Mouse (Mus musculus): ENCODE data around the gene Slc25a15. TPM values are rescaled to one million over a fixed set of nuclear protein-coding genes. Genes with fewer than 3 reads are reported as not detected.

The Slc25a15 gene
- 14.5 and 16.3 TPM in 2 replicates for polyA plus RNA-seq (2015; fragmentation: Nextera tagmentation; extraction: Ambion mirVana)

GRCm38 (mm10) chr8:22398142-22398951 is at the start of gene Slc25a15:
Gene Slc25a15, minus strand, starts transcription at chr8:22398597.
- 0 out of 2 replicates have a peak, but pooled peaks cover 8% of the 10 kb centered on the region for H3K4me1 ChIP-seq
- H3K4me3 ChIP-seq, result peak within 1 kb of the TSS; percentile 76
- peaks cover 9% of the 10 kb centered on the region; the same call in 1 of the 2 replicates for H3K36me3 ChIP-seq
- WGBS, result under 1% methylated on average over 68 of the region's 77 CpGs
- peak within 1 kb of the TSS; percentile 87 for H3K9ac ChIP-seq
- no peaks in the 10 kb centered on the region for H3K27me3 ChIP-seq
- ATAC-seq (ENCODE audit: insufficient number of reproducible peaks, insufficient read depth, low FRiP score, low TSS enrichment, low read depth), result peak; percentile 88
- no peaks in the 10 kb centered on the region for H3K9me3 ChIP-seq
- peak within 1 kb of the TSS; percentile 75 for H3K4me2 ChIP-seq
- peak within 1 kb of the TSS; percentile 80 for H3K27ac ChIP-seq

- H3K4me3 ChIP-seq, result peak overlapping the region; percentile 78
- H3K27ac ChIP-seq, result no peak overlapping the region
- H3K9me3 ChIP-seq, result no peaks in the 10 kb centered on the region
- H3K9ac ChIP-seq, result peak overlapping the region; percentile 93
- 23% methylated on average over 8 of the region's 8 CpGs for WGBS
- H3K4me1 ChIP-seq, result peaks cover 7% of the 10 kb centered on the region
- peaks cover 18% of the 10 kb centered on the region for H3K36me3 ChIP-seq
- H3K27me3 ChIP-seq, result no peaks in the 10 kb centered on the region
- peak overlapping the region; percentile 68 for H3K4me2 ChIP-seq
- no peak for ATAC-seq (ENCODE audit: insufficient number of reproducible peaks, insufficient read depth, low FRiP score, low TSS enrichment, low read depth)
Observed at GRCm38 (mm10) chr8:22411971-22412370, 13.6 kb upstream of the Slc25a15 start.

GRCm38 (mm10) chr8:22411282-22411702 is 12.9 kb upstream of the Slc25a15 start, which contains the start of gene Mrps31:
Gene Mrps31, plus strand, starts transcription at chr8:22411361.
- no peaks in the 10 kb centered on the region for H3K9me3 ChIP-seq
- peak within 1 kb of the TSS; percentile 68 for H3K4me2 ChIP-seq
- peaks cover 12% of the 10 kb centered on the region for H3K36me3 ChIP-seq
- WGBS, result 0% methylated on average over 25 of the region's 25 CpGs
- H3K27me3 ChIP-seq, result no peaks in the 10 kb centered on the region
- H3K27ac ChIP-seq, result peak within 1 kb of the TSS; percentile 78
- H3K9ac ChIP-seq, result peak within 1 kb of the TSS; percentile 93
- H3K4me3 ChIP-seq, result peak within 1 kb of the TSS; percentile 78
- peaks cover 7% of the 10 kb centered on the region for H3K4me1 ChIP-seq
- ATAC-seq (ENCODE audit: insufficient number of reproducible peaks, insufficient read depth, low FRiP score, low TSS enrichment, low read depth), result peak; percentile 81; the same call in 1 of the 2 replicates

GRCm38 (mm10) chr8:22410688-22411281 is 12.4 kb upstream of the Slc25a15 start:
- H3K27ac ChIP-seq, result 0 out of 2 replicates have a peak overlapping the region, but pooled peaks have one; percentile 8
- H3K4me2 ChIP-seq, result peak overlapping the region; percentile 68
- peak overlapping the region; percentile 93 for H3K9ac ChIP-seq
- H3K9me3 ChIP-seq, result no peaks in the 10 kb centered on the region
- no peak for ATAC-seq (ENCODE audit: insufficient number of reproducible peaks, insufficient read depth, low FRiP score, low TSS enrichment, low read depth)
- H3K4me1 ChIP-seq, result peaks cover 7% of the 10 kb centered on the region
- peaks cover 7% of the 10 kb centered on the region for H3K36me3 ChIP-seq
- peak overlapping the region; percentile 78 for H3K4me3 ChIP-seq
- H3K27me3 ChIP-seq, result no peaks in the 10 kb centered on the region
- 17% methylated on average over 16 of the region's 16 CpGs for WGBS

- H3K4me1 ChIP-seq, result no peaks in the 10 kb centered on the region
- no peak overlapping the region for H3K4me3 ChIP-seq
- H3K4me2 ChIP-seq, result no peak overlapping the region
- H3K9ac ChIP-seq, result no peak overlapping the region
- no peaks in the 10 kb centered on the region for H3K9me3 ChIP-seq
- no peaks in the 10 kb centered on the region for H3K36me3 ChIP-seq
- no peak overlapping the region for H3K27ac ChIP-seq
- H3K27me3 ChIP-seq, result no peaks in the 10 kb centered on the region
- 70% methylated on average over 6 of the region's 6 CpGs for WGBS
- no peak for ATAC-seq (ENCODE audit: insufficient number of reproducible peaks, insufficient read depth, low FRiP score, low TSS enrichment, low read depth)
Observed at GRCm38 (mm10) chr8:22405733-22406132, 7.3 kb upstream of the Slc25a15 start.

GRCm38 (mm10) chr8:22403235-22403634 is 4.8 kb upstream of the Slc25a15 start:
- Histone ChIP-seq H3K4me1 (0 out of 2 replicates have a peak, but pooled peaks cover 5% of the 10 kb centered on the region), H3K4me3 (no peak overlapping the region), H3K27me3 (no peaks in the 10 kb centered on the region), H3K4me2 (no peak overlapping the region), H3K36me3 (no peaks in the 10 kb centered on the region), H3K9ac (no peak overlapping the region), H3K9me3 (no peaks in the 10 kb centered on the region), H3K27ac (no peak overlapping the region)
- no peak for ATAC-seq (ENCODE audit: insufficient number of reproducible peaks, insufficient read depth, low FRiP score, low TSS enrichment, low read depth)
- WGBS, result 86% methylated on average over 2 of the region's 2 CpGs

- Histone ChIP-seq H3K36me3 (no peaks in the 10 kb centered on the region), H3K4me2 (no peak overlapping the region), H3K4me3 (no peak overlapping the region), H3K4me1 (0 out of 2 replicates have a peak, but pooled peaks cover 8% of the 10 kb centered on the region), H3K9ac (no peak overlapping the region), H3K9me3 (no peaks in the 10 kb centered on the region), H3K27me3 (no peaks in the 10 kb centered on the region), H3K27ac (no peak overlapping the region)
- WGBS, result 83% methylated on average over 4 of the region's 4 CpGs
- ATAC-seq (ENCODE audit: insufficient number of reproducible peaks, insufficient read depth, low FRiP score, low TSS enrichment, low read depth), result no peak
Observed at GRCm38 (mm10) chr8:22400593-22400992, 2.2 kb upstream of the Slc25a15 start.

- Histone ChIP-seq H3K4me2 (peak overlapping the region; percentile 75), H3K4me3 (peak overlapping the region; percentile 76), H3K27me3 (no peaks in the 10 kb centered on the region), H3K9ac (peak overlapping the region; percentile 87), H3K27ac (peak overlapping the region; percentile 80), H3K9me3 (no peaks in the 10 kb centered on the region), H3K36me3 (peaks cover 7% of the 10 kb centered on the region; the same call in 1 of the 2 replicates), H3K4me1 (0 out of 2 replicates have a peak, but pooled peaks cover 8% of the 10 kb centered on the region)
- no peak for ATAC-seq (ENCODE audit: insufficient number of reproducible peaks, insufficient read depth, low FRiP score, low TSS enrichment, low read depth)
- WGBS, result 85% methylated on average over 8 of the region's 8 CpGs
Observed at GRCm38 (mm10) chr8:22399285-22399880, 986 bp upstream of the Slc25a15 start.

- no peak; the same call in 1 of the 2 replicates for ATAC-seq (ENCODE audit: insufficient number of reproducible peaks, insufficient read depth, low FRiP score, low TSS enrichment, low read depth)
- Histone ChIP-seq H3K4me1 (0 out of 2 replicates have a peak, but pooled peaks cover 8% of the 10 kb centered on the region), H3K4me2 (peak overlapping the region; percentile 75), H3K36me3 (peaks cover 9% of the 10 kb centered on the region; the same call in 1 of the 2 replicates), H3K4me3 (peak overlapping the region; percentile 76), H3K27ac (peak overlapping the region; percentile 80), H3K9me3 (no peaks in the 10 kb centered on the region), H3K9ac (peak overlapping the region; percentile 87), H3K27me3 (no peaks in the 10 kb centered on the region)
- WGBS, result 0% methylated on average over 13 of the region's 13 CpGs
Observed at GRCm38 (mm10) chr8:22397811-22398141, 621 bp downstream of the Slc25a15 start.

GRCm38 (mm10) chr8:22395256-22395655 is 3.1 kb downstream of the Slc25a15 start:
- WGBS, result 95% methylated on average over 8 of the region's 8 CpGs
- Histone ChIP-seq H3K27ac (no peak overlapping the region), H3K4me2 (no peak overlapping the region), H3K27me3 (no peaks in the 10 kb centered on the region), H3K4me3 (no peak overlapping the region), H3K4me1 (0 out of 2 replicates have a peak, but pooled peaks cover 8% of the 10 kb centered on the region), H3K36me3 (peaks cover 24% of the 10 kb centered on the region), H3K9me3 (no peaks in the 10 kb centered on the region), H3K9ac (no peak overlapping the region)
- no peak for ATAC-seq (ENCODE audit: insufficient number of reproducible peaks, insufficient read depth, low FRiP score, low TSS enrichment, low read depth)

- Histone ChIP-seq H3K9ac (no peak overlapping the region), H3K27me3 (no peaks in the 10 kb centered on the region), H3K4me3 (no peak overlapping the region), H3K9me3 (no peaks in the 10 kb centered on the region), H3K36me3 (peaks cover 32% of the 10 kb centered on the region), H3K4me1 (0 out of 2 replicates have a peak, but pooled peaks cover 8% of the 10 kb centered on the region), H3K27ac (no peak overlapping the region), H3K4me2 (no peak overlapping the region)
- ATAC-seq (ENCODE audit: insufficient number of reproducible peaks, insufficient read depth, low FRiP score, low TSS enrichment, low read depth), result no peak
- whole genome bisulfite sequencing, result 62% methylated on average over 4 of the region's 4 CpGs
Observed at GRCm38 (mm10) chr8:22394471-22394870, 3.9 kb downstream of the Slc25a15 start.

Measured in embryonic facial prominence, embryonic 13.5 days (tissue).